Mouse (Mus musculus) brain, embryonic 14.5 days (tissue): ENCODE data around the gene Ccdc121. TPM values are rescaled to one million over a fixed set of nuclear protein-coding genes. Genes with fewer than 3 reads are reported as not detected.
A peak's percentile ranks its signal among the peaks of the same experiment; 100 is the strongest.

Experiments
- DNase-seq: peaks from one replicate; pipeline ENCODE4 v3.0.0-alpha.2; 2011; ENCODE audit warnings: low read depth
- CTCF ChIP-seq: fragments of 200-500 bp; IDR thresholded peaks from 2 replicates; pipeline ENCODE4 v1.5.1; 2012; ENCODE audit warnings: inconsistent platforms, mild to moderate bottlenecking, moderate library complexity, borderline replicate concordance; ENCODE audit not compliant: insufficient read depth, insufficient read length; ENCODE audit errors: extremely low read depth
- POLR2A ChIP-seq: fragments of 200-500 bp; IDR thresholded peaks from 2 replicates; pipeline ENCODE4 v1.6.1; 2012; ENCODE audit warnings: mild to moderate bottlenecking, inconsistent platforms, borderline replicate concordance; ENCODE audit not compliant: poor library complexity, insufficient read depth, insufficient read length, severe bottlenecking; ENCODE audit errors: extremely low read depth
- polyA plus RNA-seq: library from polyadenylated mRNA; depleted of rRNA; stranded (reverse); fragments of >200 nt; gene quantifications from 2 replicates; pipeline ENCODE4 v1.2.3, GENCODE M21; 2012; rRNA removed

Ccdc121 gene
- polyA plus RNA-seq, 1 experiment, result 0.04 TPM

GRCm38 (mm10) chr1:181484696-181485095, 26.6 kb downstream of the Ccdc121 start:
- peak; percentile 69 for DNase-seq
- TF ChIP-seq POLR2A (no peak), CTCF (no peak)

GRCm38 (mm10) chr1:181476557-181476956, 34.7 kb downstream of the Ccdc121 start:
- no peak for TF ChIP-seq CTCF
- TF ChIP-seq POLR2A, result no peak
- DNase-seq, result no peak

GRCm38 (mm10) chr1:181476141-181476540, 35.1 kb downstream of the Ccdc121 start:
- no peak for TF ChIP-seq POLR2A
- TF ChIP-seq CTCF, result no peak
- no peak for DNase-seq

- TF ChIP-seq POLR2A (no peak), CTCF (no peak)
- no peak for DNase-seq
Measured at GRCm38 (mm10) chr1:181469415-181469814, 41.8 kb downstream of the Ccdc121 start.

- DNase-seq, result no peak
- TF ChIP-seq POLR2A (no peak), CTCF (no peak)
Measured at GRCm38 (mm10) chr1:181467321-181467670, 44.0 kb downstream of the Ccdc121 start.

GRCm38 (mm10) chr1:181466601-181467320, 44.5 kb downstream of the Ccdc121 start:
- no peak for TF ChIP-seq POLR2A
- TF ChIP-seq CTCF, result no peak
- peak; percentile 83 for DNase-seq

- DNase-seq, result peak; percentile 55
- TF ChIP-seq POLR2A, result no peak
- no peak for TF ChIP-seq CTCF
Measured at GRCm38 (mm10) chr1:181466040-181466439, 45.2 kb downstream of the Ccdc121 start.

GRCm38 (mm10) chr1:181465027-181465426, 46.2 kb downstream of the Ccdc121 start:
- no peak for DNase-seq
- TF ChIP-seq CTCF (peak; percentile 43; the same call in 1 of the 2 replicates), POLR2A (no peak)

- TF ChIP-seq POLR2A (no peak), CTCF (no peak)
- no peak for DNase-seq
Measured at GRCm38 (mm10) chr1:181462906-181463179, 48.4 kb downstream of the Ccdc121 start.

GRCm38 (mm10) chr1:181462051-181462905, 49.0 kb downstream of the Ccdc121 start:
- TF ChIP-seq POLR2A, result no peak
- TF ChIP-seq CTCF, result no peak
- DNase-seq, result no peak

- DNase-seq, result no peak
- TF ChIP-seq CTCF (no peak), POLR2A (no peak)
Measured at GRCm38 (mm10) chr1:181461484-181461883, 49.8 kb downstream of the Ccdc121 start.

- TF ChIP-seq CTCF (no peak), POLR2A (no peak)
- no peak for DNase-seq
Measured at GRCm38 (mm10) chr1:181460283-181460682, 51.0 kb downstream of the Ccdc121 start.

Other genes with a start within 250 kb of the Ccdc121 start
- gene Cnih3, start 158.8 kb downstream of the Ccdc121 start, polyA plus RNA-seq, result 6.7 and 10.5 TPM in 2 replicates
- 0.03 and 0.14 TPM in 2 replicates for gene Dnah14, start 65.1 kb upstream of the Ccdc121 start, polyA plus RNA-seq